Mouse (Mus musculus) embryonic facial prominence, embryonic 13.5 days (tissue): ENCODE measurements around the gene Il17ra. TPM values are rescaled to one million over a fixed set of nuclear protein-coding genes. Genes with fewer than 3 reads are reported as not detected.

Experiments
- ATAC-seq: fragments of 200-750 bp; cut with Nextera tagmentation; 2 replicates; pipeline ENCODE4 v1.8.0; 2017; ENCODE audit warnings: low read depth; ENCODE audit not compliant: insufficient number of reproducible peaks, insufficient read depth, low FRiP score, low TSS enrichment
- H3K27ac ChIP-seq: fragments of 300-500 bp; sonication (generic); 2 replicates; pipeline ENCODE4 v1.5.1; 2015; ENCODE audit warnings: moderate library complexity, mild to moderate bottlenecking, inconsistent platforms
- H3K27me3 ChIP-seq: fragments of 300-500 bp; sonication (generic); 2 replicates; pipeline ENCODE4 v1.6.1; 2015; ENCODE audit warnings: mild to moderate bottlenecking, inconsistent platforms
- H3K36me3 ChIP-seq: fragments of 300-500 bp; sonication (generic); 2 replicates; pipeline ENCODE4 v1.6.1; 2015; ENCODE audit warnings: mild to moderate bottlenecking, inconsistent platforms
- H3K4me1 ChIP-seq: fragments of 300-500 bp; sonication (generic); 2 replicates; pipeline ENCODE4 v1.6.1; 2015; ENCODE audit warnings: inconsistent platforms
- H3K4me2 ChIP-seq: fragments of 300-500 bp; sonication (generic); 2 replicates; pipeline ENCODE4 v1.6.1; 2015; ENCODE audit warnings: moderate library complexity, mild to moderate bottlenecking, inconsistent platforms
- H3K4me3 ChIP-seq: fragments of 300-500 bp; sonication (generic); 2 replicates; pipeline ENCODE4 v1.5.1; 2015; ENCODE audit warnings: mild to moderate bottlenecking, inconsistent platforms
- H3K9ac ChIP-seq: fragments of 300-500 bp; sonication (generic); 2 replicates; pipeline ENCODE4 v1.6.1; 2015; ENCODE audit warnings: mild to moderate bottlenecking, inconsistent platforms
- H3K9me3 ChIP-seq: fragments of 300-500 bp; sonication (generic); 2 replicates; pipeline ENCODE4 v1.6.1; 2016; ENCODE audit warnings: inconsistent platforms
- WGBS: fragments of 180-500 bp; shearing (Covaris S2); methylation state at CpG from one replicate; pipeline ENCODE4 v1.1.7; 2015; ENCODE audit warnings: mixed read lengths; 5-methylcytosine and 5-hydroxymethylcytosine counted together
- polyA plus RNA-seq: library from polyadenylated mRNA; unstranded; fragments of >200 nt; fragmentation: Nextera tagmentation; extraction: Ambion mirVana; gene quantifications from 2 replicates; pipeline ENCODE4 v1.2.1, GENCODE M21; 2015

Gene Il17ra
- polyA plus RNA-seq, 1 experiment from 2014 or later, result 7.4 TPM

GRCm38 (mm10) chr6:120472455-120473140 lies 9.6 kb downstream of the Il17ra start:
- Histone ChIP-seq H3K9ac (no peak overlapping the region), H3K4me3 (no peak overlapping the region), H3K27me3 (no peaks in the 10 kb centered on the region), H3K4me1 (peaks cover 28% of the 10 kb centered on the region), H3K27ac (no peak overlapping the region), H3K4me2 (no peak overlapping the region), H3K9me3 (no peaks in the 10 kb centered on the region), H3K36me3 (no peaks in the 10 kb centered on the region)
- WGBS, result 24% methylated on average over 8 of the region's 8 CpGs
- ATAC-seq, result no peak

DNA sequence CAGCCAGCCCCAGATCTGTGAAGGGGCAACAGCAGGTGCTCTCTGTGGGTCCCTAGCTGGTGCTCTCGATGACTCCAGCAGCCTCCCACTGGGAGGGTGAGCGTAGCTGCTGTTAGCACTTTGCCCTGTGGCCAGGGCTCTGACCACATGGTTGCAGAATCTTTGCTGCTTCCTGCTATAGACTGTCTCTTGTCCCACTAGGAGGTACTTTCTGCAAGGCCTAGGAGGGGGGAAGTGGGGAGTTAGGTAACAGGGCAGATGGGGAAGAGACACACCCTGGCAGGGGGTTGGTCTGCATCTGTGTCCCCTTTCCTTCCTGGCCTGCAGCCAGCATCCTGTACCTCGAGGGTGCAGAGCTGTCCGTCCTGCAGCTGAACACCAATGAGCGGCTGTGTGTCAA lies 10.4 kb downstream of the Il17ra start:
- H3K27me3 ChIP-seq, result no peaks in the 10 kb centered on the region
- H3K9ac ChIP-seq, result 0 out of 2 replicates have a peak overlapping the region, but pooled peaks have one; percentile 6
- no peak overlapping the region for H3K27ac ChIP-seq
- peaks cover 28% of the 10 kb centered on the region for H3K4me1 ChIP-seq
- H3K4me3 ChIP-seq, result no peak overlapping the region
- H3K9me3 ChIP-seq, result no peaks in the 10 kb centered on the region
- no peak overlapping the region for H3K4me2 ChIP-seq
- no peak for ATAC-seq
- WGBS, result 33% methylated on average over 5 of the region's 5 CpGs
- peaks cover 6% of the 10 kb centered on the region; the same call in 1 of the 2 replicates for H3K36me3 ChIP-seq

DNA sequence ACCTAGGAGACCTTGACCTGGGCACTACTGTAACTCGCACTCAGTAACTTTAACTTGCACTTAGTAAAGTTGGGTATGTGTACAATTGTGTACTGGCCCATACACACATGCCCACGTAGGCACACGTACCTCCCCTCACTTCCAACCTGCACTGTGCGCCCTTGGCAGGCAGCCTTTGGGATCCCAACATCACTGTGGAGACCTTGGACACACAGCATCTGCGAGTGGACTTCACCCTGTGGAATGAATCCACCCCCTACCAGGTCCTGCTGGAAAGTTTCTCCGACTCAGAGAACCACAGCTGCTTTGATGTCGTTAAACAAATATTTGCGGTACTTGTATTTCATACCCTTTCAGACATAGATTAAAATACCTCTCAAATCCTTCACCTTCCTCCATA lies 12.2 kb downstream of the Il17ra start:
- no peaks in the 10 kb centered on the region for H3K9me3 ChIP-seq
- 78% methylated on average over 8 of the region's 8 CpGs for WGBS
- H3K4me3 ChIP-seq, result no peak overlapping the region
- no peak for ATAC-seq
- H3K4me2 ChIP-seq, result no peak overlapping the region
- H3K36me3 ChIP-seq, result peaks cover 15% of the 10 kb centered on the region
- H3K4me1 ChIP-seq, result peaks cover 26% of the 10 kb centered on the region
- H3K9ac ChIP-seq, result no peak overlapping the region
- no peaks in the 10 kb centered on the region for H3K27me3 ChIP-seq
- no peak overlapping the region for H3K27ac ChIP-seq

GRCm38 (mm10) chr6:120479302-120479701 lies 16.3 kb downstream of the Il17ra start:
- H3K4me3 ChIP-seq, result no peak overlapping the region
- H3K9ac ChIP-seq, result no peak overlapping the region
- H3K27ac ChIP-seq, result no peak overlapping the region
- 81% methylated on average over 2 of the region's 2 CpGs for WGBS
- no peaks in the 10 kb centered on the region for H3K27me3 ChIP-seq
- peaks cover 27% of the 10 kb centered on the region for H3K36me3 ChIP-seq
- H3K4me1 ChIP-seq, result peaks cover 14% of the 10 kb centered on the region
- H3K4me2 ChIP-seq, result no peak overlapping the region
- H3K9me3 ChIP-seq, result no peaks in the 10 kb centered on the region
- no peak for ATAC-seq

- Histone ChIP-seq H3K27ac (no peak overlapping the region), H3K36me3 (peaks cover 27% of the 10 kb centered on the region), H3K9me3 (no peaks in the 10 kb centered on the region), H3K4me1 (peaks cover 11% of the 10 kb centered on the region), H3K4me3 (no peak overlapping the region), H3K27me3 (no peaks in the 10 kb centered on the region), H3K9ac (no peak overlapping the region), H3K4me2 (no peak overlapping the region)
- WGBS, result 91% methylated on average over 5 of the region's 5 CpGs
- no peak for ATAC-seq
Observed at GRCm38 (mm10) chr6:120480361-120480760, 17.3 kb downstream of the Il17ra start.

GRCm38 (mm10) chr6:120481538-120481937 lies 18.5 kb downstream of the Il17ra start:
- Histone ChIP-seq H3K4me2 (no peak overlapping the region), H3K4me1 (peaks cover 10% of the 10 kb centered on the region), H3K27ac (no peak overlapping the region), H3K9ac (no peak overlapping the region), H3K4me3 (no peak overlapping the region), H3K9me3 (no peaks in the 10 kb centered on the region), H3K36me3 (peaks cover 27% of the 10 kb centered on the region), H3K27me3 (no peaks in the 10 kb centered on the region; the same call in 1 of the 2 replicates)
- WGBS, result 87% methylated on average over 6 of the region's 6 CpGs
- ATAC-seq, result no peak

DNA sequence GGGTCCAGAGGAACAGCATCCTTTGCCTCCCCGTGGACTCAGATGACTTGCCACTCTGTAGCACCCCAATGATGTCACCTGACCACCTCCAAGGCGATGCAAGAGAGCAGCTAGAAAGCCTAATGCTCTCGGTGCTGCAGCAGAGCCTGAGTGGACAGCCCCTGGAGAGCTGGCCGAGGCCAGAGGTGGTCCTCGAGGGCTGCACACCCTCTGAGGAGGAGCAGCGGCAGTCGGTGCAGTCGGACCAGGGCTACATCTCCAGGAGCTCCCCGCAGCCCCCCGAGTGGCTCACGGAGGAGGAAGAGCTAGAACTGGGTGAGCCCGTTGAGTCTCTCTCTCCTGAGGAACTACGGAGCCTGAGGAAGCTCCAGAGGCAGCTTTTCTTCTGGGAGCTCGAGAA lies 19.0 kb downstream of the Il17ra start:
- Histone ChIP-seq H3K36me3 (peaks cover 27% of the 10 kb centered on the region), H3K27ac (no peak overlapping the region), H3K4me3 (no peak overlapping the region), H3K27me3 (no peaks in the 10 kb centered on the region; the same call in 1 of the 2 replicates), H3K4me2 (no peak overlapping the region), H3K9ac (no peak overlapping the region), H3K4me1 (peaks cover 10% of the 10 kb centered on the region), H3K9me3 (no peaks in the 10 kb centered on the region)
- 91% methylated on average over 14 of the region's 14 CpGs for WGBS
- no peak for ATAC-seq

GRCm38 (mm10) chr6:120482756-120483155 lies 19.7 kb downstream of the Il17ra start:
- H3K9ac ChIP-seq, result no peak overlapping the region
- H3K27me3 ChIP-seq, result no peaks in the 10 kb centered on the region; the same call in 1 of the 2 replicates
- H3K9me3 ChIP-seq, result no peaks in the 10 kb centered on the region
- H3K4me3 ChIP-seq, result no peak overlapping the region
- WGBS, result 38% methylated on average over 6 of the region's 6 CpGs
- peaks cover 27% of the 10 kb centered on the region for H3K36me3 ChIP-seq
- no peak overlapping the region for H3K4me2 ChIP-seq
- ATAC-seq, result no peak
- peaks cover 10% of the 10 kb centered on the region for H3K4me1 ChIP-seq
- H3K27ac ChIP-seq, result no peak overlapping the region

DNA sequence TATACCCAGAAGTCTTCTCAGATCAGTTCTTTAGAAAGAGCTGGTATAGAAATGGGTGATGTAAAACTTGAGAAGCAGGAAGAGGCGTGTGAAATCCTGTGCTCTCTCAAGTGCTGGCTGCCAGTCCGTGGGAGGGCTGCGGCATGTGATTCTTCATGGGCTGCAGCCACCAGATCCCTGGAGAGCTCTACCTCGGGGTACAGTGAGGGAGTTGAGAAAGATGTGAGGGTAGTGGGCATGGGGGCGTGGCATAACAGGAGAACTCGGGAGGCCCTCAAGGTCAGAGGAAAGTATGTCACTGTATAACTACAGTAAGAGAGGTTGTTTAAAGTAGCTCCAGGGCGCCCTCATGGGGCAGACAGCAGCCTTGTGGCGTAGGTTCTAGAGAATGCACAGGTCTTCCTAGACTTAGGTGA lies 20.2 kb downstream of the Il17ra start:
- Histone ChIP-seq H3K9me3 (no peaks in the 10 kb centered on the region), H3K27ac (no peak overlapping the region), H3K9ac (0 out of 2 replicates have a peak overlapping the region, but pooled peaks have one; percentile 21), H3K36me3 (peaks cover 23% of the 10 kb centered on the region), H3K4me2 (peak overlapping the region; percentile 30; the same call in 1 of the 2 replicates), H3K27me3 (no peaks in the 10 kb centered on the region; the same call in 1 of the 2 replicates), H3K4me3 (no peak overlapping the region), H3K4me1 (peaks cover 10% of the 10 kb centered on the region)
- ATAC-seq, result no peak; the same call in 1 of the 2 replicates
- WGBS, result 26% methylated on average over 8 of the region's 8 CpGs

GRCm38 (mm10) chr6:120485038-120485437 lies 22.0 kb downstream of the Il17ra start:
- 77% methylated on average over 3 of the region's 3 CpGs for WGBS
- H3K4me2 ChIP-seq, result no peak overlapping the region
- H3K27ac ChIP-seq, result no peak overlapping the region
- H3K27me3 ChIP-seq, result peaks cover 5% of the 10 kb centered on the region; the same call in 1 of the 2 replicates
- H3K4me3 ChIP-seq, result no peak overlapping the region
- peaks cover 10% of the 10 kb centered on the region for H3K4me1 ChIP-seq
- no peaks in the 10 kb centered on the region for H3K9me3 ChIP-seq
- peaks cover 12% of the 10 kb centered on the region for H3K36me3 ChIP-seq
- H3K9ac ChIP-seq, result no peak overlapping the region
- no peak for ATAC-seq

- Histone ChIP-seq H3K27me3 (peaks cover 10% of the 10 kb centered on the region), H3K27ac (no peak overlapping the region), H3K9ac (no peak overlapping the region), H3K4me2 (no peak overlapping the region), H3K36me3 (peaks cover 8% of the 10 kb centered on the region), H3K4me3 (no peak overlapping the region), H3K4me1 (peaks cover 10% of the 10 kb centered on the region), H3K9me3 (no peaks in the 10 kb centered on the region)
- WGBS, result 55% methylated on average over 8 of the region's 8 CpGs
- ATAC-seq, result no peak
Observed at GRCm38 (mm10) chr6:120486051-120486510, 23.0 kb downstream of the Il17ra start.

DNA sequence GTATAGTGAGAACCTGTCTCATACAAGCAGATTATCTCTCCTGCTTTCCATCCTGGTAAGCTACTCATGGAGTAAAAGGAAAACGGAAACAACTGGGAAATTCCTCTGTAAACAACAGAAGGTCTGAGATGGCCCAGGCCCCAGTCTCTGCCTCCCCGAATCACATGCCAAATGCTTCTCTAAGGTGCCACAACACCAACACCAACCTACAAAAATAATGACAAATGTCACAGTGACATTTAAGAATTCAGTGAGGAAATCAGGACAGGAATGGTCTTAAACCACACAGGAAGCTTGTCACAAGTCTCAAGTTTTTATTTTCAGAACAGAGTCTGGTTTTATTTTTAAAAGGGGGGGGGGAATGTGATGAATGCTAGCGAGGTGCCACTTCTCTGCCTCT lies 25.6 kb downstream of the Il17ra start:
- H3K4me3 ChIP-seq, result no peak overlapping the region
- no peaks in the 10 kb centered on the region for H3K9me3 ChIP-seq
- H3K36me3 ChIP-seq, result no peaks in the 10 kb centered on the region
- no peak for ATAC-seq
- 68% methylated on average over 3 of the region's 3 CpGs for WGBS
- H3K27me3 ChIP-seq, result peaks cover 35% of the 10 kb centered on the region
- no peak overlapping the region for H3K4me2 ChIP-seq
- no peak overlapping the region for H3K27ac ChIP-seq
- no peak overlapping the region for H3K9ac ChIP-seq
- H3K4me1 ChIP-seq, result peaks cover 16% of the 10 kb centered on the region
